Mouse (Mus musculus) gastrocnemius, postnatal 14 days (tissue): ENCODE measurements around the gene Raet1e. TPM values are rescaled to one million over a fixed set of nuclear protein-coding genes. Genes with fewer than 3 reads are reported as not detected.
A peak's percentile ranks its signal among the peaks of the same experiment; 100 is the strongest.
"Not testable (repeated sequence)": the region's sequence is repeated elsewhere in the genome, so short reads cannot be mapped to it uniquely, and the experiment has no call there.

Experiments
- DNase-seq: peaks from one replicate; pipeline ENCODE4 v3.0.0; 2021; ENCODE audit warnings: mixed read lengths
- intact Hi-C: fragments of 180-260 bp; cut with DNase I; formaldehyde crosslinking; loops from one replicate; pipeline ENCODE4 v1.15.1; 2025; ENCODE audit warnings: low total_unique reads
- long read RNA-seq, 2 experiments: library from polyadenylated mRNA; stranded (forward); transcript quantifications; one replicate each; pipeline ENCODE4 v2.0.0; 2021
- total RNA-seq, 2 experiments: library from RNA; stranded (reverse); gene quantifications; 2 replicates each; pipeline ENCODE4 v1.2.3; 2021

Raet1e gene
- total RNA-seq = under 1 TPM; 0.29 to 0.47 TPM
- long read RNA-seq, experiment 1, partial matches to known transcripts = 0 of 1 reads
- long read RNA-seq, experiment 1, other reads (novel, unspliced or antisense) = 1 of 1 reads
- long read RNA-seq, experiment 2, partial matches to known transcripts = 0 of 2 reads
- long read RNA-seq, experiment 2, other reads (novel, unspliced or antisense) = 2 of 2 reads

DNA sequence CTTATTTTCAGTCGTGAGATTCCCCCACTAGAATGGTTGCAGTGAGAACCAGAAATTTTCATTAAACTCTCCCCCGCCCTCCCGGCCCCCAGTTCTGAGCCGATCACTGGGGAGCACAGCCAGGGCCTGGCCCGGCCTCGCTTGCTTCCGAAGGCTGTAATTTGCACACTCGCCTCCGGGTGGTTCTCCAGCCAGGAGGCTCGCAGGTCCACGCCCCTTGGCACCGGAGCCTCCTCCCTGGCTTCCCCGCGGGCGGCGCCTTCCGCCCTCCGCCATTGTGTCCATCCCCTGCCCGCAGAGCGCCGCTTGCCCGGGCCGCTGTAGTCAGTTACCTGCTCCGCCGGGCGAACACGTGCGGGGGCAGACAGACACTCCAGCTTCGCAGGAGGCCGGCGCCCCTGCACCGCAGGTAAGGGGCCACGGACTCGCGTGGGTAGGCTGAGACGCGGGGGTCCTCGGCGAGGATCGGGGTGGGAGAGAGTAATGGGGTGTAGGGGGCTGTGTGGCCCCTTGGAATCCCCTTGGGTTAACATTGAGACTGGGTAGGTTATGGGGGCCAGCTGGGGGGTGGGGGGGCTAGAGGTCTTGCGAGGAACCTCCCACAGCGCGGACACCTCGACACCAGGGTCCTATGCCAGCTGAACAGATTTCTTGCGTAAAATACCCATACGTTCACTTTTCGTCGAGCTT lies at the start of gene Raet1e, which contains the start of gene H60b:
TSS of gene Raet1e (plus strand) at position 260 of the 690 bp plus-strand sequence.
TSS of gene H60b (plus strand) at position 277 of the 690 bp plus-strand sequence.
- peak; percentile 60 for DNase-seq
- intact Hi-C loops = not testable (repeated sequence)

DNA sequence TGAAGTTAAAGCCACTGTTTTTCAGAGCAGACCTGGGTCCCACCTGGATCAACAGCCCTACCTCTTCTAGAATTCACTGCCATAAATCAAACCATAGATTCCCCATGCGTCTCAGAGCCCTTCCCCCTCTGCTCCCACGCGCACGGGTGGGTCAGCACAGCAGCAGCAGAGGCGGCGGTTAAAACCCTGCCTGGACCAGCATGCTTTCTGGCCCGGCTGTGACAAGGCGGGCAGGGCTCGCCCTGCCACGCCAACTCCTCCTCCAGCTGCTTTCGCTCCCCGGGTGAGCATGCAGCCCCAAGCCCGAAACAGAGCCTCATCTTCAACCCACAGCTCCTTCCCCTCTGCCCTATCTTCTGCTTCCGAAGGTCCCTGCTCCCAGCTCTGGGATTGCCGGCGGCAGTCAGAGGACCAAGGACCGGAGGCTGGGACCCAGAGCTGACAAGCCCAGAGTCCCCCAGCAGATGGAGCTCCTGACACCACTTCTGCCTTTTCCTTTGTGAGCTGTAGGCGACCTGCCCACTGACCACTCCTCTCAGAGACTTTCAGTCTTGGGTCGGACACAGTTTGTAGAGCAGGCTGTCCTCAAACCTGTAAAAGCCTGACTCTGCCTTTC lies 17.6 kb upstream of the Raet1e start:
- intact Hi-C loops = no loop called here
- DNase-seq = peak; percentile 73

- intact Hi-C loops, DNase-seq: not testable (repeated sequence)
Measured at GRCm38 (mm10) chr10:22142194-22142593, 16.2 kb upstream of the Raet1e start.

GRCm38 (mm10) chr10:22142926-22143325 lies 15.4 kb upstream of the Raet1e start:
- intact Hi-C loops = no loop called here
- DNase-seq = no peak

GRCm38 (mm10) chr10:22148441-22149072 lies 9.8 kb upstream of the Raet1e start:
- peak; percentile 64 for DNase-seq
- intact Hi-C loops = no loop called here

DNA sequence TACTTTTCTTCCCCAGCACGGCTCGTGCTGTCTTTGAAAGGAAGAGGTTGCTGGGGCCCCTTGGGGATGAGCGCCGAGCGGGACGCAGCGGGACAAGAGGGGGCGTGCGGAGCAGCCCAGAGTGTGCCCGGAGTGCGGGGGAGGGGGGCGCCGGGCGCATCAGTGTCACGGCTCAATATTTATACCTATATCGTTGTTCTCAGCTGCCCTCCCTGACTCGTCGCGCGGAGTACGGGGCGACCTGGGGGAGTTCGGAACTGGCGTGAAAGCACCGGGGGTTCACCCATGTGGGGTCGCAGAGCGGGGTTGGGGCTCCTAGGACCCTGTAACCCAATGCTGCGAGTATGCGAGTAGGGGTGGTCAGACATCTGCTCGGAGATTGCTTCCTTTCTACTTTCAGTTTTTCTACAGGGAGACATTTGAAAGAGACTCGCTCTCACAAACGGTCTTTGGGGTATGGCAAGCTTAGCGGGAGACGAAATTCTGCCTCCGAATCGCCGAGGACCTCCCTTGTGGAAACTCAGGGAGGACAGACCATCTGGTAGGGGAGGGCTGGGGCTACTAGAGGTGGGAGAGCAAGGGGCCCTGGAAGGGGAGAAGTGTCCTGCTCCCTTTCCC lies 9.2 kb upstream of the Raet1e start, which contains the start of gene E030030I06Rik:
TSS of gene E030030I06Rik (minus strand) at position 198 of the 618 bp plus-strand sequence.
- no peak for DNase-seq
- intact Hi-C loops = no loop called here

DNA sequence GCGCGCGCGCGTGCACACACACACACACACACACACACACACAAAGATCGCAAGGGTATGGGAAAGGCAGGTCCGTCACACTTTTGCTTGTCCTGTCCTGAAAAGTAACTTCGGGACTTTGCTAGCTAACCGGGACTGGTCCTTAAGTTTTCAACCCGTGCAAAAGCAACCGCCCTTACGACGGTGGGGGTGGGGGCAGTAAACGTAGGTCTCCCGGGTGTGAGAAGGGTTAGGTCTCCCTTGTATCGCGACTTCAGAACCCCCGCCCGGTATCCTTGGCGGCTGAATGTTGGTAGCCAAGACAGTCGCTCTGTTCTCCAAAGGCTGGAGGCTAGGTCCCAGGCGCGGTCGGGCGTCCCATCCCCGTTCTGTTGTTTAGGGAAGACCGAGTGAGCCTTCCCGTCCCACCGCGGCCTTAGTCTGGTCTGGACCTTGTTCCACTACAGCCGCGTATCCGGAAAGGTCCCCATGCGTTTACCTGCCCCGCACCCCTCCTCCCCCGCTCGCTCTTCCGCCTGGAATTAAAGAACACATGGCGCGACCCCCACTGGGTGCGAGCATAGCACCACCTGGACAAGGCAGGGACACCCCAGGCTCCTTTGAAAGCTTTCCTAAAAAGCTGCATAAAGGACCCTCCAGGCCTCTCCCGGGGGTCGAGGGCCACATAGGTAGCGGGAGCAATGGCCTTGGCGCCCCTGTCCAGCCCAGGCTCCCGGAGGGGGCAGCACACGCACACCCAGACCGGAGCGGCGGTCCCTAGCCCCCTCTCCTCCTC lies 8.5 kb upstream of the Raet1e start:
- intact Hi-C loops = no loop called here
- no peak for DNase-seq

DNA sequence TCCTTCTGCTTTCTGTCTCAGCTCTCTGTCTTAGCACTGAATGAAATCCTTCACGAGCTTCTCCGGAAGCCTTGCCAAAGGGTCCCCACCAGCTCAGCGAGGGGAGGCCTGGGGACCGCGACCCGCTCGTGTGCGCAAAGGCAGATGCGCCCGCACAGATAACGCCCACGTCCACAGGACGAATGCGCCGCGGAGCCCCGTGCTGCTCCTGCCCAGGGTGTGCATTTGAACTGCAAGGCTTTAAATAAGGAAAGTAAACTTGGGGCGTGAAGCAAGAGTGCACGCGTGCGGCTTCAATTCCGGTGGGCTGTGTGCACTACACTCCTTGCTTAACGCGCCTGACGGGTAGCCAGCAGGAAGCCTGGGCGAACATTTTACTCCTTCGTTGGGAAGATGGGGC lies 7.8 kb upstream of the Raet1e start:
- no peak for DNase-seq
- intact Hi-C loops = no loop called here

GRCm38 (mm10) chr10:22151056-22151862 lies 7.1 kb upstream of the Raet1e start:
- intact Hi-C loops, DNase-seq: not testable (repeated sequence)

DNA sequence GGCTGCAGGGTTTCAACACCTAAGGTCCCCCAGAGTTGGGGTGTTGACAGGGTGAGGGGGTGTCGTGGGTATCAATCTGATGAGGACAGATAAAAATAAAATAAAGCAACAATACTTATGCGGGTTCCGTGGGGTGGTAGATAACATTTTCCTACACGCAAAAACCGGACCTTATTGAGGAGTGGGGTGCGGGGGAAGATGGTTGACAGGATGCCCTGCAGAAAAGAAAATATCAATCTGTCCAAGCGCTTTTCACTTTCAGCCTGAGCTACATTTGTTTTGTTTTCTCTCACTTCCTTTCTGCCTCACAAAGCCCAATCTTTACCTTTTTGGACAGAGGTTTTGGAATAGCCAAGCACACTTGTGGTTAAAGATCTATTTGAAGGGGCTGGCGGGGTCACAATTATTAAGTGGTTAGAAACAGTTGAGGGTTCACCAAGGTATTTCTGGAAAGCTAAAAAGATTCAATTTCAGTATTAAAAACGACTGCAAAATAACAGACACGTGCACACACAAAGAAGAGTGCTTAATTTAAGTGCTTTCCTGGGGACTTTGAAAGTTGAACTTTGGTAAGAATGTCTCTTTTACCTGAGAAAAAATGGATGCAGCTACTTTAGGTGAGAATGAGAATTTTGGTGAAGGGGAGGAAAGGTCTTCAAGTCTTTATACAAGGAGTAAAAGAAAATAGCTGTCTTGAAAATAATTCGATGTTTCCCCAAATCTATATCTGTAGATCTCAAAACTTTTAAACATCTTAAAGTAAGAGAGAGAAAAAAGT lies 6.3 kb upstream of the Raet1e start:
- intact Hi-C loops = not testable (repeated sequence)

DNA sequence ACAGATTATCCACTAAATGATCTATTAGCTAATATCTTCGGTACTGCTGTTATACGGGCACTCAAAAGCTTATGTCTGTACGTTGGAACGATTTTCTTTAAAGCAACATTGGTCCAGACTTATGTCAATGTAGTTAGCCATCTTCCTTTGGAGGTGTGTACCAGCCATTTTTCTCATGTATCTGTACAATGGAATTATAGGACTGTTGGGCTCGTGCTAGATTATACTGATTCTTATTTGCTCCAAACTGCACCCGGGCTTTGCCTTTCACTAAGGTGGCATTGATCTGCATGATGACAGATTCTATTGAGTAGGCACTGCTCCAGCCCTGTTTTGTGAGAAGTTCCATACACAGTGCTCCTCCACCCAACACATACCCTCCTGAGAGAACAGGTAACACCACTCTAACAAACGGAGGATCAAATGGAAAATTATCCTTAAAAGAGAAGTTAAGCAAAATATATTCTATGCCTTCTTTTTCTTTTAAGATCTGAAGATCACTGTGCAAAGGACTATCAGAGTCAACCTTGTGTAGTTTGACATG lies 5.2 kb upstream of the Raet1e start:
- DNase-seq, intact Hi-C loops: not testable (repeated sequence)

More for the DNA sequence above, 6.3 kb upstream of the Raet1e start:
- not testable (repeated sequence) for DNase-seq

DNA sequence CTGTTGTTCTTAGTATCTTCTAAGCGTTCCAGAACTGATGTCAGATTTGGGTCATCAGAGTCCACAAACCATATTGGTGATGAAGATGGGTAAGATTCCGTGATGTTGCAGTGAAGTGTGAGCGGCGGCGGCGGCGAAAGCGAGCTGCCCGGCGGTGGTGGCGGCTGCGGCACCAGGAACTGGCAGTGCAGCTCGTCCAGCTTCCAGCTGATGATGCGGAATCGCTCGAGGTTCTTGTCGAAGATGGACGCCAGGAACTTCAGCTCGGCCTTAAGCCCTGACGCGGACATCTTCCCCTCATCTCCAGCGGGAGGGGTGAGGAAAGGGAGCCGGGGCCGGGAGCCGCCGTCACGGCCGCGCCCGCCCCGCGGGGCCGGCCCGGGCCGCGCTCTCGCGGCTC lies 4.2 kb upstream of the Raet1e start:
- DNase-seq, intact Hi-C loops: not testable (repeated sequence)

GRCm38 (mm10) chr10:22154871-22155799 lies 3.2 kb upstream of the Raet1e start:
- intact Hi-C loops = no loop called here
- no peak for DNase-seq

GRCm38 (mm10) chr10:22159131-22159561 lies 777 bp downstream of the Raet1e start:
- intact Hi-C loops = no loop called here
- no peak for DNase-seq

DNA sequence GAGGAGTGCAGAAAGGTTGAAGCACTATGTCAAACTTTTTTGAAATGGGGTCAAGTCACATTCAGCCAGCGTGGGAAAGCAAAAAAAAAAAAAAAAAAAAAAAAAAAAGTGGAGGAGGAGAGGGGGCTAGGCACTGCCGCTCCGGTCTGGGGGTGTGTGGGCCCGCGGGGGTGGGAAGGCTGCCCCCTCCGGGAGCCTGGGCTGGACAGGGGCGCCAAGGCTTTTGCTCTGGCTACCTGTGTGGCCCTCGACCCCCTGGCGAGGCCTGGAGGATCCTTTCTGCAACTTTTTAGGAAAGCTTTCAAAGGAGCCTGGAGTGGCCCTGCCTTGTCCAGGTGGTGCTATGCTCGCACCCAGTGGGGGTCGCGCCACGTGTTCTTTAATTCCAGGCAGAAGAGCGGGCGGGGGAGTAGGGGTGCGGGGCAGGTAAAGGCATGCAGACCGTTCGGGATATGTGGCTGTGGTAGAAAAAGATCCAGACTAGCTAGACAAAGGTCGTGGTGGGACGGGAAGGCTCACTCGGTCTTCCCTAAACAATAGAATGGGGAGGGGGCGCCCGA lies 1.3 kb downstream of the Raet1e start:
- DNase-seq = no peak
- intact Hi-C loops = loop anchor here (5.0 kb wide), 1 partner anchor 122 kb away; no protein-coding TSS in a partner anchor

- intact Hi-C loops = loop anchor here (5.0 kb wide), 1 partner anchor 126 kb away; no protein-coding TSS in a partner anchor
- DNase-seq = not testable (repeated sequence)
Measured at GRCm38 (mm10) chr10:22163279-22163678, 4.9 kb downstream of the Raet1e start.
